Mouse (Mus musculus) midbrain, embryonic 10.5 days (tissue): ENCODE results near the gene Arhgef33. TPM values are rescaled to one million over a fixed set of nuclear protein-coding genes. Genes with fewer than 3 reads are reported as not detected.
A peak's percentile ranks its signal among the peaks of the same experiment; 100 is the strongest.
"Not testable (repeated sequence)": the region's sequence is repeated elsewhere in the genome, so short reads cannot be mapped to it uniquely, and the experiment has no call there.

Experiments used
- DNase-seq: peaks from one replicate; pipeline ENCODE4 v3.0.0-alpha.2; 2017; ENCODE audit warnings: low spot score
- H3K27ac ChIP-seq: fragments of 300-500 bp; sonication (generic); replicated peaks from 2 replicates; pipeline ENCODE4 v1.5.1; 2016; ENCODE audit warnings: mild to moderate bottlenecking
- H3K27me3 ChIP-seq: fragments of 300-500 bp; sonication (generic); 2 replicates; pipeline ENCODE4 v1.6.1; 2016; ENCODE audit warnings: low read depth, mild to moderate bottlenecking; ENCODE audit not compliant: poor library complexity, severe bottlenecking
- H3K36me3 ChIP-seq: fragments of 300-500 bp; sonication (generic); 2 replicates; pipeline ENCODE4 v1.6.1; 2016; ENCODE audit warnings: mild to moderate bottlenecking, moderate library complexity
- H3K4me1 ChIP-seq: fragments of 300-500 bp; sonication (generic); 2 replicates; pipeline ENCODE4 v1.6.1; 2016
- H3K4me3 ChIP-seq: fragments of 300-500 bp; sonication (generic); 2 replicates; pipeline ENCODE4 v1.5.1; 2016; ENCODE audit warnings: mild to moderate bottlenecking, moderate library complexity
- H3K9me3 ChIP-seq: fragments of 300-500 bp; sonication (generic); replicated peaks from 2 replicates; pipeline ENCODE4 v1.6.1; 2016; ENCODE audit warnings: mild to moderate bottlenecking
- WGBS: fragments of 180-500 bp; shearing (Covaris S2); methylation state at CpG from one replicate; pipeline ENCODE4 v1.1.7; 2016; 5-methylcytosine and 5-hydroxymethylcytosine counted together
- polyA plus RNA-seq: library from polyadenylated mRNA; unstranded; fragments of >200 nt; fragmentation: Nextera tagmentation; extraction: Ambion mirVana; gene quantifications from 2 replicates; pipeline ENCODE4 v1.2.1, GENCODE M21; 2016

Gene Arhgef33
- polyA plus RNA-seq, result 0.26 and 0.44 TPM in 2 replicates

DNA sequence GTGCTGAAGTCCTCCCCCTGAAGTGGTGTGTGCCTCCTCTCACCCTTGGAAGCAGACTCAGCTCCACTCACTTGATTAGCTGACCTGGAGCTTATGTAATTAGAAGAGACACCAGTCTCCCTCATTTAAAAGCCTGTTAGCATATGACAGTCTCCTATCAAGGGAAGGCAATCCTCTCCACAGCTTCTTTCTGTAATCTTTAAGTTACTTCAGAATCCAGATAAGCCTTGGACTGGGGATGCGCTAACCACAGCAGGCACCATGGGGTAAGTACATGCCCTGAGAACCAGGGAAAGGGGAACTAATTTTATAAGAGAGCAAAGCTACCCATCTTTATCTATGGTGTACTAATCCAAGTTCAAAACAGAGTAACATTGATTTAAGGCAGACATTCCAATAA, at the start of gene Arhgef33:
Gene Arhgef33 (plus strand): TSS at position 157 of the 400 bp plus-strand sequence.
- Histone ChIP-seq H3K27me3 (no peaks in the 10 kb centered on the region), H3K4me3 (no peak within 1 kb of the TSS), H3K4me1 (peaks cover 7% of the 10 kb centered on the region; the same call in 1 of the 2 replicates), H3K36me3 (no peaks in the 10 kb centered on the region), H3K9me3 (no peaks in the 10 kb centered on the region), H3K27ac (no peak within 1 kb of the TSS)
- DNase-seq, result no peak
- WGBS, result 92% methylated on average over 1 of the region's 1 CpGs

DNA sequence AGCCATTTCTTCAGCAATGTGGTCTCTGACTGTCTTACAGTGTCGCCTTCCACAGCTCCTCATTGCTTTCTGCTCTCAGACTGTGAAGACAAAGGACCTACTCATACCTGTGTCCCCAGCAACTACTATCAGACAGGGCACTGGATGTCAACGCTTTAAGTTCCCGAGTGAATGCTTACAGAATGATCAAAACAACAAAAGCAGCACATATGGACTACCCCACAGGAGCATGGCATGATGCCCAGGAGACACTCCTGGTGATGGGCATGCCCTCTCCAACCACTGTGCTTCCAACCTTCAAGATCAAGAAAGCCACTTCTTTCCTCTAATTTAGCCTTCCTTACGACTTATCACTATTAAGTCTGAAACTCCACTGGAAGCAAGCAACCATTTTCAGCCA, 40.1 kb upstream of the Arhgef33 start:
- no peak overlapping the region for H3K27ac ChIP-seq
- 89% methylated on average over 4 of the region's 4 CpGs for WGBS
- no peak for DNase-seq
- H3K9me3 ChIP-seq, result no peaks in the 10 kb centered on the region
- H3K4me3 ChIP-seq, result no peak overlapping the region
- no peaks in the 10 kb centered on the region for H3K4me1 ChIP-seq
- H3K36me3 ChIP-seq, result peaks cover 91% of the 10 kb centered on the region
- H3K27me3 ChIP-seq, result no peaks in the 10 kb centered on the region

DNA sequence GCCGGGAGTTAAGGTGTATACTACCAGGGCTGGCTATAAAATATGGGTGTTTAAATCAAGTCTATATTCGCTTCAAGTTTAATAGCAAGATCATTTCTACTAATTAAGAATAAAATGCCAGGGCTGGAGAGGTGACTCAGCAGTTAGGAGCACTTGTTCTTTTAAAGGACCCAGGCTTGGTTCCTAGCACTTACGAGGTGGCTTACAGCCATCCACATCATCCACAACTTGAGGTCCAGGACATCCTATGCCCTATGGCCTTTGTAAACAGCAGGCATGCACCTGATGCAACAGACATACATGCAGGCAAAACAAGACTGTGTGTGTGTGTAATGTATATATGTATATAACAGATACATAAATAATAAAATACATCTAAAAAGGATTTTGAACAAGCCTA, 39.1 kb upstream of the Arhgef33 start:
- no peaks in the 10 kb centered on the region for H3K4me1 ChIP-seq
- no peak for DNase-seq
- H3K36me3 ChIP-seq, result peaks cover 92% of the 10 kb centered on the region

DNA sequence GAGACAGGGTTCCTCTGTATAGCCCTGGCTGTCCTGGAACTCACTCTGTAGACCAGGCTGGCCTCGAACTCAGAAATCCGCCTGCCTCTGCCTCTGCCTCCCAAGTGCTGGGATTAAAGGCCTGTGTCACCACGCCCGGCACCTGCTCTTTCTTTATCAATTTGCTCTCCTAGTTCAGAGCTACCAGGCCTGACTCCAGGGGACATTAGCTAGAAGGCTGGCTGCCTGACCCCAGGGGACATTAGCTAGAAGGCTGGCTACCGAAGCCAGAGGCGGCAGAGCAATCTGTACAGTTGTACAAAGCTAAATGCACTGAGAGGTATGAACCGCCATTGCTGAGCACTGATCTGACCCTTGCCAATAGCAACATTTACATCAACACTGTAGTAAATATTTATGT, 36.6 kb upstream of the Arhgef33 start:
- H3K4me3 ChIP-seq, H3K4me1 ChIP-seq, H3K27ac ChIP-seq, DNase-seq, H3K9me3 ChIP-seq, H3K27me3 ChIP-seq: not testable (repeated sequence)
- 97% methylated on average over 7 of the region's 7 CpGs for WGBS
- H3K36me3 ChIP-seq, result peaks cover 92% of the 10 kb centered on the region

More for the DNA sequence above, 39.1 kb upstream of the Arhgef33 start:
- Histone ChIP-seq H3K27ac (no peak overlapping the region), H3K4me3 (no peak overlapping the region), H3K9me3 (no peaks in the 10 kb centered on the region), H3K27me3 (no peaks in the 10 kb centered on the region)
- WGBS, result 97% methylated on average over 3 of the region's 3 CpGs

DNA sequence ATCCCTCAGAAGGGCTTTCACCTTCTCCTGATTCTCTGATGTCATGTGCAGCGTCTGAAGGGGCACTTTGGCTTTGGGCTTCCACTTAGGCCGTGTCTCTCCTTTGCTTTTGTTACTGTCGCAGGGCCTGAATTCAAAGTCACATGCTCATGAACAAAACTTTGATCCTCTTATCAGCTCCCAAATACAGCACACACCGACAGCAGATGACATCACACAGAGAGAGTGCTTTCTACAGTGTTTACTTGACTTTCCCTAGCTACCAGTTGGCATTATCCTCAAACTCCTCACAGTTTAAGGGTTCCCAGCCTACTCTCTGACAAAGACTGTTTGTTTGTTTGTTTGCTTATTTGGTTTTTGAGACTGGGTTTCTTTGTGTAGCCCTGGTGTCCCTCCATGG, 29.0 kb upstream of the Arhgef33 start:
- no peaks in the 10 kb centered on the region for H3K4me1 ChIP-seq

DNA sequence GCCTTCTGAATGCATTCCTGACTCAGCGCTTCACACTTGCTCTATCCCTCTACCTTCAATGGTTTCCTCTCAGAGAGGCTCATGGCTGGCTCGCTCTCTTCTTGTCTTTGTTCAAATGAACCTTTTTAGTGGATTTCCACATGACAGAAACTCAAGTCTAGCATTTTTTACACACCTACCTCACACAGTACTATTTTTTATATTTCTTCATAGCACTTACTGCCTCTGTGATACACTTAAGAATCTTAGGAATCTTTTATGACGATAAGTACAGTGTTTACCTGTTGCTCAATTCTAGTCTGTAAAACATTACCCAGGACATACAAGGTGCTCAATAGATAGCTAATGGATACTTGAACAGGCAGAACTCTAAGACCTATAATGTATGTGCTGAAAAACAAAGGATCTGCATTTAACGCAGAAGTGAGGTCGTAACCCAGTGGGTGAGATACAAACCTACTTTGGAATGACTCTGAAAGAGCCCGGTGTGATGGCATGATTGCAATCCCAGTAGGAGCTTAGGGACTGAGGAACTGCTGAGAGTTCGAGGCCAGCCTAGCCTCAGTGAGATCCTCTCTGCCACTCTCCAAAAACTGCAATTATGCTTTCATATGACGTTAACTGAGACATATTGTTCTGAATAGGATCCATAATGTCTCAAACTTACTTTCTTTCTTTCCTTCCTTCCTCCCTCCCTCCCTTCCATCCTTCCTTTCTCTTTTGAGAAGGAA, 27.7 kb upstream of the Arhgef33 start:
- H3K4me1 ChIP-seq, result no peaks in the 10 kb centered on the region
- DNase-seq, result no peak
- no peak overlapping the region for H3K27ac ChIP-seq
- no peaks in the 10 kb centered on the region for H3K27me3 ChIP-seq
- H3K9me3 ChIP-seq, result no peaks in the 10 kb centered on the region
- 93% methylated on average over 8 of the region's 8 CpGs for WGBS
- H3K4me3 ChIP-seq, result no peak overlapping the region
- peaks cover 66% of the 10 kb centered on the region for H3K36me3 ChIP-seq

More for the DNA sequence above, 29.0 kb upstream of the Arhgef33 start:
- Histone ChIP-seq H3K9me3 (no peaks in the 10 kb centered on the region), H3K27me3 (no peaks in the 10 kb centered on the region), H3K36me3 (peaks cover 78% of the 10 kb centered on the region), H3K27ac (no peak overlapping the region), H3K4me3 (no peak overlapping the region)
- 92% methylated on average over 4 of the region's 4 CpGs for WGBS
- DNase-seq, result no peak

DNA sequence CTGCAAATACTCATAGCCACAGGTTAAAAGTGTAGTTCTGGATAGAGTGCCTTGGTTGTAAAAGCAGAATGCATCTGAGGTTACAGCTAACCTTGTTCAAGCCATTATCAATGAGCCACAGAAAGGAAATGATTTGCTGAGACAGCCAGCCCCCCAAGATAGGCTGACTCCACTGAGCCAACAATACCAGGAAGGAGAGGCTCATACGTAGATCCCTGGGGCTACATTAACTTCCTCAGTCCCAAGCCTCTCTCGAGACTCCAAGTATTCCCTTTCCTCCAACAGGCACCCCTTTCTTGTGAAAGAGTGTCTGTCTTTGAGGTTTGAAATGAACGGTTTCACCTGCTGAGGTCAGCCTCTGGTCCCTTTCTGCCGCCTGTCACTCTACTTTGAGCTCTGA, 22.8 kb upstream of the Arhgef33 start:
- H3K36me3 ChIP-seq, result peaks cover 21% of the 10 kb centered on the region
- DNase-seq, result no peak
- WGBS, result 81% methylated on average over 4 of the region's 4 CpGs
- no peaks in the 10 kb centered on the region for H3K27me3 ChIP-seq
- no peak overlapping the region for H3K27ac ChIP-seq
- no peak overlapping the region for H3K4me3 ChIP-seq
- H3K4me1 ChIP-seq, result peaks cover 13% of the 10 kb centered on the region
- H3K9me3 ChIP-seq, result no peaks in the 10 kb centered on the region

DNA sequence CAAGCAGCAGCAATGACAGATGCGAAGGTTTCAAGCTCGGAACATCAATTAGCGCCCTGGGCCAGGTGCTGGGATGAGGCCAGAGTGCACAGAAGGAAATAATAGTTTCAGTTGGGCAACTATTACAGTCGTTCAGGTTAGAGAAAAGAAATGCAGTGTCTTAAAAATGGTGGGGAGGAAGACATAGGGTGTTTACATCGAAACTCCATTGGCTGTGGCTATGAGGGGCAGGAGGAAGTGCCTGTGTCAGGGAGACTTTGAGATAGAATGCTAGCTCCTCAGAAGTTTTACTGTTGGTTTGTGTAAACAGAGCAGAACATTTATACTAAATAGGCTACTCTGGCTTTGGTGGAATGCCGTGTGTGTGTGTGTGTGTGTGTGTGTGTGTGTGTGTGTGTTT, 19.2 kb upstream of the Arhgef33 start:
- WGBS, result 94% methylated on average over 6 of the region's 6 CpGs
- H3K27ac ChIP-seq, result no peak overlapping the region
- no peak overlapping the region for H3K4me3 ChIP-seq
- H3K27me3 ChIP-seq, result no peaks in the 10 kb centered on the region
- H3K9me3 ChIP-seq, result no peaks in the 10 kb centered on the region
- H3K36me3 ChIP-seq, result no peaks in the 10 kb centered on the region
- DNase-seq, result no peak
- H3K4me1 ChIP-seq, result peaks cover 15% of the 10 kb centered on the region

DNA sequence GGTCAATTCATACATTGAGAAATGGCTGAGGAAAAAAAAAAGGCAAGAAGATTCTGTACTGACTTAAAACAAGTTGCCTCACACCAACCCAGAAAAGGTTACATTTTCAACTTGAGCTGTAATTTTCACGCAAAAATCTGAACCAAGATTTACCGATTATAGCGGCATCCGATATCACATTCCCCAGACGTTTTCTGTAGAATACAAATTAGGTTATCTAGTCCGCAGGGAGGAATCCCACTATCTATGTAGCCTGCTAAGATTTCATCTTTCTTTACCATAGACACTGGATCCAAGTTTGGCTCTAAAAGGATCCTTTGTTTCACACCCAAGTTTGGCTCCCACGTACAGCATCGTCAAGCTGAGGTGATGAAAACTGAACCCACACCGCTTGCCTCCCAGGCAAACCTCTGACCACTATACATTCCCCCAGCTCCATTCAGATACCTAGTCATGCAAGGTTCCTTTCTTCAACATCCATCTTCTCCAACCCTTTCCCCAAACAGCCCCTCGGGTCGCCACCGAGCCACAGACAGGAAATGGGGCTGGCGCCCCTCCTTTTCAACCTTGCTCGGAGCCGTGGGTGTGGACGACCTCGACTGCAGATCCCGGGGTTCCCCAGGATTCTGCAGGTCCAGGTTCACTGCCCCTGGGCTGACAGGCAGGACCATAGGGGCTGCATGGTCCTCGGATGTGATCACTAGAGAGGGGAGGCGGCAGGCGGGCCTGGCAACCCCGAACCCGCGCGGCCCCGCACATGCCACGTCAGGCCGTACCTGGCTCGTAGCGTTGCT, 17.7 kb upstream of the Arhgef33 start:
- Histone ChIP-seq H3K27ac (peak overlapping the region; percentile 91), H3K27me3 (no peaks in the 10 kb centered on the region), H3K4me1 (peaks cover 15% of the 10 kb centered on the region), H3K36me3 (no peaks in the 10 kb centered on the region), H3K9me3 (no peaks in the 10 kb centered on the region), H3K4me3 (peak overlapping the region; percentile 76)
- 1% methylated on average over 30 of the region's 30 CpGs for WGBS
- DNase-seq, result no peak

DNA sequence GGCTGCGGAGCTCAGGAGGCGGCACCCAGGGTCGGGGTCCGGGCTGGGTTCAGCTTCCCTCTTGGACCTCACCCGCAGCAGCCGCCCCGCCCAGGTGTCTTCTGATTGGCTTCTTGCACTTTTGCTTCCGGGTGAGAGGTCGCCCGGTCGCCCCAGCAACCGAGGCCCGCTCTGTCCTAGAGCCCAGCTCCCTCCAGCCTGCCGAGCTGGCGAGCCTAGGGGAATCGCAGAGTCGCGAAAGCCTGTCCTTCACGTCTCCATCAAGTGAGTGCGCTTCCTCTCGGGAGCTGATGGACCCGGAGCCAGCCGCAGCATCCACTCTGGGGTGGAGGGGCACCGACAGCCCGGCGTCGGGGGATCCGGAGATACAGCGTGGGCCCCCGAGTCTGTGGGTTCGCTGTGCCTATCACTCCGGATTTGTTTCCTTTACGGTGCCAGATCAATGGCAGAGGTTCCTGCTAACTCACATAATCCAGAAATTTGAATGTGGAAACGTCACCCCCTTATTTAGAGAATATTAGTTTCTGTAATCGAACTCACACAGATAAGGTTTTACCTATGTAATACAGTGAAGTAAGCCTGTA, 17.0 kb upstream of the Arhgef33 start, which contains the start of the genes Morn2 and Dhx57:
Gene Morn2 (plus strand): TSS at position 130 of the 584 bp plus-strand sequence.
Gene Dhx57 (minus strand): TSS at position 403 of the 584 bp plus-strand sequence.
- H3K4me1 ChIP-seq, result peaks cover 15% of the 10 kb centered on the region
- peak; percentile 98 for DNase-seq
- no peaks in the 10 kb centered on the region for H3K27me3 ChIP-seq
- under 1% methylated on average over 35 of the region's 35 CpGs for WGBS
- no peaks in the 10 kb centered on the region for H3K9me3 ChIP-seq
- peak within 1 kb of the TSS; percentile 76 for H3K4me3 ChIP-seq
- H3K36me3 ChIP-seq, result no peaks in the 10 kb centered on the region
- peak within 1 kb of the TSS; percentile 91 for H3K27ac ChIP-seq

DNA sequence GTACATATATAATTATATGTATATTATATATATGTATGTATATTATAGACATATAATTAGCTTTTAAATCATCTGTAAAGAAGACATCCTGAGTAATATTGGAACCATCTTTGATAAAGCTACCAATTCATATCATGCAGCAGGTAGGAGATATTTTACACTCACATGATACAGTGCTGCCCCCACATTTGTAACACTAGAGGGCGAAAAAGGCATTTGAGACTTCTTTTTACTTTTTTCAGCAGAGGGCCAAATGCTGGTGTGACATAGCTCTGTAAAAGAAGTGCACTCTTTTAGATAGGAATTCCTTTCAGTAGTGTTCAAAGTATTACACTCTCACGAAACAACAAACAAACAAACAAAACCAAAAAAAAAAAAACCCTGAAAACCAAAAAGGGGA, 16.1 kb upstream of the Arhgef33 start:
- H3K36me3 ChIP-seq, result no peaks in the 10 kb centered on the region
- H3K4me1 ChIP-seq, result peaks cover 15% of the 10 kb centered on the region
- DNase-seq, result no peak
- no peak overlapping the region for H3K27ac ChIP-seq
- WGBS, result 20% methylated on average over 2 of the region's 2 CpGs
- no peaks in the 10 kb centered on the region for H3K9me3 ChIP-seq
- H3K4me3 ChIP-seq, result no peak overlapping the region
- H3K27me3 ChIP-seq, result no peaks in the 10 kb centered on the region

DNA sequence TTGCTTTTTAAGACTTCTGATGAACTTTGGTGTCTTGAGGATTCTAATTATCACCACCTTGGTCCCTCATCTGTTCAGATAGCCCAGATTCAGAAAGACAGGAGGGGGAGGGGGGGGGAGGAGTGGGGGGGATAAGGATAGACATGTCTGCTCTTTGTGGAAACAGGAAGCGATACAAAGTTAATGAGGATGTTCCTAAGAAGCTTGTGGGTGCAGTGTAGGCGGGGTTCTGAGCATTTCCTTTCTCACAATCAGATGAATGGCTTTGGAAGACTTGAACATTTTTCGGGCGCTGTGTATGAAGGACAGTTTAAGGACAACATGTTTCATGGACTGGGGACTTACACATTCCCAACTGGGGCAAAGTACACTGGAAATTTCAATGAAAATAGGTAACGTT, 11.9 kb upstream of the Arhgef33 start:
- WGBS, result 91% methylated on average over 5 of the region's 5 CpGs

More for the DNA sequence above, 11.9 kb upstream of the Arhgef33 start:
- no peak overlapping the region for H3K4me3 ChIP-seq
- no peak for DNase-seq
- no peak overlapping the region for H3K27ac ChIP-seq
- no peaks in the 10 kb centered on the region for H3K9me3 ChIP-seq
- H3K27me3 ChIP-seq, result no peaks in the 10 kb centered on the region
- H3K4me1 ChIP-seq, result no peaks in the 10 kb centered on the region
- no peaks in the 10 kb centered on the region for H3K36me3 ChIP-seq
